Mouse (Mus musculus) CH12.LX (cell line): Measurements from ENCODE around the gene Habp4.
A peak's percentile ranks its signal among the peaks of the same experiment; 100 is the strongest.

Experiments
- CTCF ChIP-seq, 2 experiments: IDR thresholded peaks in 1 of 2; conservative IDR thresholded peaks in 1 of 2; 2 replicates each; pipeline ENCODE4 v1.5.1; 2011 to 2012; ENCODE audit warnings: low read depth in 2 of 2, low read length in 2 of 2, improper control_type of control experiment in 1 of 2, inconsistent platforms in 1 of 2, mild to moderate bottlenecking in 1 of 2, moderate library complexity in 1 of 2
- HCFC1 ChIP-seq: IDR thresholded peaks from 2 replicates; pipeline ENCODE4 v1.6.1; 2012; ENCODE audit warnings: low read depth, mild to moderate bottlenecking, inconsistent platforms, low read length, improper control_type of control experiment
- IRF4 ChIP-seq: IDR thresholded peaks from 2 replicates; pipeline ENCODE4 v1.6.1; 2014; ENCODE audit warnings: low read depth, mild to moderate bottlenecking, inconsistent platforms, low read length, improper control_type of control experiment
- MAFK ChIP-seq: IDR thresholded peaks from 2 replicates; pipeline ENCODE4 v1.6.1; 2011; ENCODE audit warnings: low read length, improper control_type of control experiment; ENCODE audit not compliant: insufficient replicate concordance
- MAX ChIP-seq: IDR thresholded peaks from 2 replicates; pipeline ENCODE4 v1.6.1; 2011; ENCODE audit warnings: low read length, improper control_type of control experiment
- MAZ ChIP-seq: IDR thresholded peaks from 2 replicates; pipeline ENCODE4 v1.6.1; 2012; ENCODE audit warnings: low read depth, mild to moderate bottlenecking, inconsistent platforms, low read length, improper control_type of control experiment, moderate library complexity
- NELFE ChIP-seq: IDR thresholded peaks from 2 replicates; pipeline ENCODE4 v1.6.1; 2011; ENCODE audit warnings: low read depth, low read length, improper control_type of control experiment
- POLR2A ChIP-seq: IDR thresholded peaks from 2 replicates; pipeline ENCODE4 v1.6.1; 2011; ENCODE audit warnings: low read depth, mild to moderate bottlenecking, improper control_type of control experiment, low read length
- USF2 ChIP-seq: conservative IDR thresholded peaks from 2 replicates; pipeline ENCODE4 v1.6.1; 2011; ENCODE audit warnings: low read depth, low read length, improper control_type of control experiment

- TF ChIP-seq POLR2A (no peak), USF2 (no peak), HCFC1 (no peak), MAX (no peak), MAZ (no peak), NELFE (no peak), CTCF (conservative IDR thresholded peaks at IDR 0.05 in 1 of 2, IDR thresholded peaks at IDR 0.05 in 1 of 2; ENCODE audit: low read depth in 2 of 2, low read length in 2 of 2) (peak in 1 of 2 experiments; percentile 43; a peak in 2 of 4 replicates), MAFK (no peak), IRF4 (no peak)
Observed at GRCm38 (mm10) chr13:64155171-64155571, 6.5 kb upstream of the Habp4 start.
